Mouse (Mus musculus) neural tube, embryonic 11.5 days (tissue): Measurements from ENCODE around the gene Ubxn2a. TPM values are rescaled to one million over a fixed set of nuclear protein-coding genes. Genes with fewer than 3 reads are reported as not detected.

Experiments
- ATAC-seq: fragments of 200-750 bp; cut with Nextera tagmentation; 2 replicates; pipeline ENCODE4 v1.8.0; 2017; ENCODE audit warnings: moderate number of reproducible peaks, mild to moderate bottlenecking, moderate TSS enrichment, moderate library complexity; ENCODE audit not compliant: insufficient read depth, low FRiP score, low TSS enrichment
- DNase-seq: peaks from one replicate; pipeline ENCODE4 v3.0.0-alpha.2; 2015; ENCODE audit warnings: low spot score
- H3K27ac ChIP-seq: fragments of 300-500 bp; sonication (generic); 2 replicates; pipeline ENCODE4 v1.5.1; 2014; ENCODE audit warnings: low read depth, mild to moderate bottlenecking, low read length
- H3K27me3 ChIP-seq: fragments of 300-500 bp; sonication (generic); 2 replicates; pipeline ENCODE4 v1.6.1; 2014; ENCODE audit warnings: mild to moderate bottlenecking, low read length, mixed read lengths; ENCODE audit not compliant: control insufficient read depth, insufficient read depth
- H3K36me3 ChIP-seq: fragments of 300-500 bp; sonication (generic); 2 replicates; pipeline ENCODE4 v1.6.1; 2014; ENCODE audit warnings: mild to moderate bottlenecking, low read length, moderate library complexity, mixed read lengths; ENCODE audit not compliant: control insufficient read depth, insufficient read depth
- H3K4me1 ChIP-seq: fragments of 300-500 bp; sonication (generic); 2 replicates; pipeline ENCODE4 v1.6.1; 2014; ENCODE audit warnings: low read length, mixed read lengths; ENCODE audit not compliant: control insufficient read depth, insufficient read depth
- H3K4me2 ChIP-seq: fragments of 300-500 bp; sonication (generic); 2 replicates; pipeline ENCODE4 v1.6.1; 2014; ENCODE audit warnings: low read depth, mild to moderate bottlenecking, moderate library complexity
- H3K4me3 ChIP-seq: fragments of 300-500 bp; sonication (generic); 2 replicates; pipeline ENCODE4 v1.5.1; 2014; ENCODE audit warnings: low read depth, low read length
- H3K9ac ChIP-seq: fragments of 300-500 bp; sonication (generic); 2 replicates; pipeline ENCODE4 v1.6.1; 2014; ENCODE audit warnings: mild to moderate bottlenecking, low read length
- H3K9me3 ChIP-seq: fragments of 300-500 bp; sonication (generic); 2 replicates; pipeline ENCODE4 v1.6.1; 2016; ENCODE audit warnings: low read length; ENCODE audit not compliant: control insufficient read depth
- WGBS: fragments of 180-500 bp; shearing (Covaris S2); extraction: QIAGEN DNeasy Blood & Tissue Kit; methylation state at CpG from one replicate; pipeline ENCODE4 v1.1.7; 2014; 5-methylcytosine and 5-hydroxymethylcytosine counted together
- polyA plus RNA-seq: library from polyadenylated mRNA; unstranded; fragments of >200 nt; fragmentation: Nextera tagmentation; extraction: Ambion mirVana; gene quantifications from 2 replicates; pipeline ENCODE4 v1.2.1, GENCODE M21; 2014

Gene Ubxn2a
- polyA plus RNA-seq, 1 experiment from 2014 or later = 26.7 TPM

DNA sequence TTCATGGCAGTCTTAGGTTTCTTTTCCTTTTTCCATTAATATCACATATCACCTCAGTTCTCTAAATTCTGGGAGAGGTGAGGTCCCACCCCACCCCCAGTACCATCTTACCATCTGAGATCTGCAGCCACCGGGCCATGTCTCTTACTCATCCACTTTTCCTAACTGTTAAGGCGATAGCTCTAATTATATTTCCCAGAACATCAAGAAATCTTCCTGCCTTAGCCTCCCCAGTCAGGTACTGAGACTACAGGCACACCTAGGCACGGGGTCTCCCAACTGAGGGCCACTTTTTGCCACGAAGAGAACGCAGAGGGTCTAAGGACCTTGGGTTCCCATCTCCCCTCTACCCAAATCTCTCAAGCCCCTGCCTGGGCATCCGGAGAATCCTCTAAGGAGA lies 34.0 kb downstream of the Ubxn2a start:
- DNase-seq (no peak), ATAC-seq (no peak)
- no peaks in the 10 kb centered on the region for H3K4me1 ChIP-seq
- H3K27me3 ChIP-seq = no peaks in the 10 kb centered on the region
- 76% methylated on average over 6 of the region's 6 CpGs for WGBS
- no peak overlapping the region for H3K27ac ChIP-seq
- H3K9ac ChIP-seq = peak overlapping the region; percentile 49
- H3K36me3 ChIP-seq = no peaks in the 10 kb centered on the region
- H3K9me3 ChIP-seq = no peaks in the 10 kb centered on the region
- peak overlapping the region; percentile 63; the same call in 1 of the 2 replicates for H3K4me2 ChIP-seq
- 0 out of 2 replicates have a peak overlapping the region, but pooled peaks have one; percentile 23 for H3K4me3 ChIP-seq

DNA sequence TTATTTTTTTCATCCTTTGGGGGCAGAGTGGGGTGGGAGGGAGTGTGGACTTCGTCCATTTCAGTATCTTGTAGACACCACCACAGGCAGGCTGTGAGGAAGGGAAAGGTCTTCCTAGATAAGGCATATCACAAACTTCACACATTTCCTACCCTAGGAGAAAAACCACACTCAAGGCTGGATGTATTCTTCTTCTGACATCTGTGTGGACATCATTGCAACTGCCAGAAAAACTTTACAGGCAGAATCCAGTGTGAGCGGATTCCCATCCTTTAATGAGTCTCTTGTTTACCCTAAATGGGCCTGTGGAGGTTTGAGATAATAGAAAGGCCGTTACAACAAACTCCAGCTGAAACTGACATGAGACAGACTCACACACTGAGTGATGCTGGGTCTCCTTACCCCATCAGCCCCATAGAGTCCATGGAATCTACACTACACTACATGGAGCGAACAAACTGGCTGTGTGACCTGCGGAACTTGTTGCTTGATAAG lies 34.5 kb downstream of the Ubxn2a start:
- Histone ChIP-seq H3K4me2 (no peak overlapping the region), H3K9me3 (no peaks in the 10 kb centered on the region), H3K4me3 (no peak overlapping the region), H3K36me3 (no peaks in the 10 kb centered on the region), H3K4me1 (no peaks in the 10 kb centered on the region), H3K27ac (no peak overlapping the region), H3K9ac (no peak overlapping the region), H3K27me3 (no peaks in the 10 kb centered on the region)
- ATAC-seq (no peak), DNase-seq (no peak)
- 84% methylated on average over 5 of the region's 5 CpGs for WGBS

DNA sequence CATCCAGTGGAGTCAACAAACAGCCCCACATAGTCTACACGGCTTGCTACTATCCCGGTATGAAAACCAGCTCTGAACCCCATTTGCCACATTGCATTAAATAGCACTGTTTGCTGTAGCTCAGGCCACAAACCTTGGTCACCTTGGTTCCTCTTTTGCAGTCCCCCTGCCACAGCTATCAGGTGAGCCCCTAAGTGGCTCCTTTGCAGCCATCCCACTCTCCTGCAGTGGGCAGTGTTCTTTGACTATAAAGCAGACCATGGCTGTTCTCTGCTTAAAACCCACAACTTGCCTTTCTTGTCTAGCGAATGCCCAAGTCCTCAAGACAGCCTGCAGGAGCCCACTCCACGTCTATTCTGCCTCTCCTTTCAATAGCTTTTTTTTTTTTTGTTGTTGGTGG lies 35.2 kb downstream of the Ubxn2a start:
- H3K9me3 ChIP-seq = no peaks in the 10 kb centered on the region
- ATAC-seq (no peak), DNase-seq (no peak)
- no peak overlapping the region for H3K27ac ChIP-seq
- WGBS = 61% methylated on average over 4 of the region's 4 CpGs
- no peak overlapping the region for H3K9ac ChIP-seq
- H3K27me3 ChIP-seq = no peaks in the 10 kb centered on the region
- no peaks in the 10 kb centered on the region for H3K36me3 ChIP-seq
- no peak overlapping the region for H3K4me2 ChIP-seq
- H3K4me1 ChIP-seq = no peaks in the 10 kb centered on the region
- H3K4me3 ChIP-seq = no peak overlapping the region

DNA sequence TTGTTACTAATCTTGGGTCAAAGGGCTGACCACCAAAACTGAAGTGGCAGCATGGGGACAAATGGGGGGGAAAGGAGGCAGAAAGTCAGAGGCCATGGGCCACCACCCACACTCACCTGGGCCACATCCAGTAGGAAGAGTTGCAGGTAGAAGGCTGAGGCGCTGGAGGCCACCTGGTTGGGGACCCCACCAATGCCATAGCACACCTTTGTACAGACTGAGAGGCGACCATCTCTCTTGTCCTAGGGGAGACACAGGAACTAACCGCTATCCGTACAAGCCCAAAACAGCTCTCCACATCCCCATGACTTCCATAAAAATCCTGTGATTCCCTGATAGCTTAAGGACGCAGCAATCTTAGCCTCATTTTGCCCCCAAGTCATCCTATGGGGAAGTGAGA lies 36.2 kb downstream of the Ubxn2a start:
- Histone ChIP-seq H3K4me1 (no peaks in the 10 kb centered on the region), H3K4me3 (no peak overlapping the region), H3K9me3 (no peaks in the 10 kb centered on the region), H3K9ac (no peak overlapping the region), H3K27me3 (no peaks in the 10 kb centered on the region), H3K27ac (no peak overlapping the region), H3K4me2 (no peak overlapping the region), H3K36me3 (no peaks in the 10 kb centered on the region)
- WGBS = 91% methylated on average over 5 of the region's 5 CpGs
- DNase-seq (no peak), ATAC-seq (no peak)

DNA sequence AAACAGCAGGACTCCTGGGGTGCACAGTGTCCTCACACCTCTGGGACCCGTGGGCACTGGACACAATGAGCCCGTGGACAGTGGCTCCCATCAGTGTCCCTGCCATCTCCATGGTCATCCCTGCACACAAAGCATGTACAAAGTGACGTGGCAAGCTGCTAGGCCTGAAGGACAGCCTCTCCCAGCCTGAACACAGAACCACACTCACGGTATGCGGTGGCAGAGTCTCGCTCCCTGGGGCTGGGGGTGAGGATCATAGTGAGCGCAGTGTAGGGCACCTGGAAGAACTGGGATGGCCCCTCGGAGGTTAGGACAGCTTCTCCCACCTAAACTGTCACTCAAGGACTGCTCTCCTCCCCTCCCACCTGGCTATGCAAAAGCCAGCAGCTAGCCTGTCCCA lies 38.6 kb downstream of the Ubxn2a start:
- H3K4me1 ChIP-seq = no peaks in the 10 kb centered on the region
- H3K4me2 ChIP-seq = no peak overlapping the region
- H3K9me3 ChIP-seq = no peaks in the 10 kb centered on the region
- no peak for DNase-seq
- H3K9ac ChIP-seq = no peak overlapping the region
- H3K27ac ChIP-seq = no peak overlapping the region
- H3K4me3 ChIP-seq = no peak overlapping the region
- H3K36me3 ChIP-seq = no peaks in the 10 kb centered on the region
- WGBS = 83% methylated on average over 8 of the region's 8 CpGs
- H3K27me3 ChIP-seq = no peaks in the 10 kb centered on the region
- no peak for ATAC-seq

DNA sequence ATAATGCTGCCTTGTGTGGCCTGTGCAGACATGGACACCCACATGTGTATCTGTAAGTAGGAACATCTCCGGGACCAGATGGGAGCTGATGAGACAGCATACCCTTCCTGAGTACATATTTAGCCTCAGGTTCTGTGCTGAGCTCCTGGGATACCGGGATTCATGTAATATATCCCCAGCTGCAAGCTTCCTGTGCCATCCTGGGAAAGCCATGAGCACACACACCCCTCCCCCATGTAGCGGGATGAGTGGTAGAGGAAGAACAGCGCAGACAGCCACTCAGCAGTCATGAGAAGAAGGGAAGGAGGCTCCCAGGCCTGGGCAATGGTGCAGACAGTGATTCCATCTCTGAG lies 43.2 kb downstream of the Ubxn2a start:
- 77% methylated on average over 4 of the region's 4 CpGs for WGBS
- ATAC-seq (no peak), DNase-seq (no peak)
- Histone ChIP-seq H3K4me2 (no peak overlapping the region), H3K27me3 (no peaks in the 10 kb centered on the region), H3K9ac (no peak overlapping the region), H3K36me3 (peaks cover 2% of the 10 kb centered on the region), H3K9me3 (no peaks in the 10 kb centered on the region), H3K4me3 (no peak overlapping the region), H3K4me1 (peaks cover 4% of the 10 kb centered on the region; the same call in 1 of the 2 replicates), H3K27ac (no peak overlapping the region)

DNA sequence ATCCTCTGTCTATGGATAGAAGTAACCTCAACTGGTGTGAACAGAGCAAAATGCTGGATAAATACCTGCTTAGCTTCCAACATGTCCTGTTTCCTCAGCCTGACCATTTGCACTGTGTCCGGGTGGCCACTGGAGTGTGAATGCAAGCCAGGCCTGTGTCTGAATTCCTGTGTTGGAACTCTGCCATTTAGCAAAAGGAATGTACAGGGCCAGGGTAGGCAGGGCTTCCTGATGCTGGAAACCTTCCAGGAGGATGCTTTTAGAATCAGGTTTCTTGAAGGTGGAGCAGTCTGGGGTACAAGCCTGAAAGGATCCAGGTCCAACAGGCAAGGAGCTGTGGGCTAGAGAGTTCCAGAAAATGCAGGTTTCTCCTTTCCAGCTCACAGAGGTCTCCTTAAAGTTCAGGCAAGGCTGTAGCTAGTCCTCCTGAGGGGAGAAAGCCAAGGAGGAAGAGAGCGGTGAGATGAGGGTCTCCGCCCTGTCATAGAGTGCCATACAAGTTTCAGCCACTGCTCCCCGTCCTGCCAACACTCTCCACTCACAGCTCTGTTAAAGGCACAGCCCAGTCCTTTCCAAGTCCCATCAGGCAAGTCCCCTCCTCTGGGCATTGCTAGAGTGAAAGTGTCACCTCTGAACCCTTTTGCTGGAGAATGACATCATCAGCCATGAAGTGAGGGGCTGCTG lies 43.7 kb downstream of the Ubxn2a start:
- WGBS = 79% methylated on average over 4 of the region's 4 CpGs
- H3K9me3 ChIP-seq = no peaks in the 10 kb centered on the region
- H3K9ac ChIP-seq = no peak overlapping the region
- peaks cover 2% of the 10 kb centered on the region for H3K36me3 ChIP-seq
- DNase-seq (no peak), ATAC-seq (no peak)
- H3K4me1 ChIP-seq = peaks cover 6% of the 10 kb centered on the region; the same call in 1 of the 2 replicates
- no peak overlapping the region for H3K4me3 ChIP-seq
- no peaks in the 10 kb centered on the region for H3K27me3 ChIP-seq
- no peak overlapping the region for H3K4me2 ChIP-seq
- no peak overlapping the region for H3K27ac ChIP-seq

DNA sequence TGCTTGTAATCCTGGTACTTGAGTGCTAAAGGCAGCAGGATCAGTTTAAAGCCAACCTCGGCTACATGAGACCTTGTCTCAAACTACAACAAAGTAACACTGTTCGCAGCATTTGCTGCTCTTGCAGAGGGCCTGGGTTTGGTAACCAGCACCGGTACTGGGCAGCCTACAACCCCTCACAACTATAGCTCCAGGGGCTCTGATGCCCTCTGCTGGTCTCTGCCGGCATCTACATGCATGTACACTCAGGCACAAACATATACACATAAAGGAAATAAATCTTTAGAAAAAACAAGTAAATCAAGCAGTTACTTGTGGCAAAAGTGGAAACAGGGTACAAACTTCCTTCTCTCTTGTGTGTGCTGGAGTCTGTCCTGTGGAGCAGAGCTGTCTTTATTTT lies 44.8 kb downstream of the Ubxn2a start:
- 90% methylated on average over 4 of the region's 4 CpGs for WGBS
- ATAC-seq (no peak), DNase-seq (no peak)

DNA sequence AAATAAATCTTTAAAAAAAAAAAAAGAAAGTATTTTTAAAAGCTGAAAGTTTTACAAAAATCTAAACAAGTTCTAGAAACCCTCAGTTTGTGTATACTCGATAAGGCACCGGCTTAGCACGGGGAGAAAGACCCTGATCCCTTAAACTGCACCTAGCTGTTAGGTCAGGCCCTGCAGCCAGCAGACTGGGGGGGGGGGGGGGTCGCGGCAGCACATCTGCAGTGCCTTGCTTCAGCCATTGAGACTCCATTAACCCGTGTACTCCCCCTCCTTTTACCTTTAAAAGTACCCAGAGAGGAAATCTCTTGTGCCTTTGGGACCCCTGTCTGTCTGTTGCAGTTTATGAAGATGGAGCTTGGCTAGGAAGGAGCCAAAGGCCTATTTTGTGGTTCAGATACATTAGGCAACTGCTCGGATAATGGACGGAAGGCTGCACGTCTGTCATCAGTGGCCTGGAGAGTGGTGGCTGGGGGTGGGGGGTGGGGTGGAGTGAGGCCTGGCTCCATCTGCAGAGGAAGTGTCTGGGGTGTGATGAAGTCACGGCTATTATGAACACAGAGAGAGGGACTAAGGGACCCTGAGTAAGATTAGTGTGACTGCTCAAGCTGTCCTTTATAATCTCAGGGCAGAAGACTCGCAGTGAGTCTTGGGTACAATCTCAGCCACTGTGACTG lies 48.1 kb downstream of the Ubxn2a start:
- DNase-seq (peak; percentile 66), ATAC-seq (peak; percentile 84)
- H3K4me2 ChIP-seq = no peak overlapping the region
- H3K36me3 ChIP-seq = peaks cover 4% of the 10 kb centered on the region
- peak overlapping the region; percentile 72; the same call in 1 of the 2 replicates for H3K27ac ChIP-seq
- H3K27me3 ChIP-seq = no peaks in the 10 kb centered on the region
- no peaks in the 10 kb centered on the region for H3K9me3 ChIP-seq
- H3K4me3 ChIP-seq = no peak overlapping the region
- peaks cover 6% of the 10 kb centered on the region; the same call in 1 of the 2 replicates for H3K4me1 ChIP-seq
- WGBS = 46% methylated on average over 11 of the region's 11 CpGs
- no peak overlapping the region for H3K9ac ChIP-seq

More for the DNA sequence above, 44.8 kb downstream of the Ubxn2a start:
- H3K4me3 ChIP-seq = no peak overlapping the region
- no peaks in the 10 kb centered on the region for H3K27me3 ChIP-seq
- no peak overlapping the region for H3K9ac ChIP-seq
- H3K27ac ChIP-seq = no peak overlapping the region
- peaks cover 6% of the 10 kb centered on the region; the same call in 1 of the 2 replicates for H3K4me1 ChIP-seq
- H3K36me3 ChIP-seq = peaks cover 2% of the 10 kb centered on the region
- no peak overlapping the region for H3K4me2 ChIP-seq
- no peaks in the 10 kb centered on the region for H3K9me3 ChIP-seq
